Mouse (Mus musculus): ENCODE data around the gene Git2. TPM values are rescaled to one million over a fixed set of nuclear protein-coding genes. Genes with fewer than 3 reads are reported as not detected.

Gene Git2
- polyA plus RNA-seq, 1 experiment from 2014 or later: 35.2 TPM

DNA sequence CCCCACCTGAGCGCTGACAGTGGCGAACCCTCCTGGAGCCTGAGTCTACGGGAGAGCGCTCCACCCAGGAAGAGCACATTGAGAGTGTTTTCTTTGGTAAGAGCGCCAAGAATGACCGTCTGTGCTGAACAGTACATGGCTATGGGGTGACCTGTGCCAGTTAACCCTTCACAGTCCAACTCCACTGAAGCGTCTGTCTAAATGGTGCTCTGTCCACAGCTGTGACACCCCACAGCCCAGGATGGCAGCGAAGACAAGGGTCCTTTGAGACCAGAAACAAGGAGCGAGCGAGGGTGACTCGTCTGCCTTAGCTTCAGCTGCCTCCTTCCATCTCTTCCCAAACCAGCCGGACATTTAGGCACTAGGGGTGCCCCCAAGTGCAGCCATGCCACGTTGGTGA lies 86.6 kb downstream of the Git2 start:
- no peak for DNase-seq (ENCODE audit: low spot score)
- H3K4me2 ChIP-seq (ENCODE audit: low read depth, severe bottlenecking): no peak overlapping the region
- H3K36me3 ChIP-seq (ENCODE audit: control insufficient read depth, insufficient read depth, low read length): no peaks in the 10 kb centered on the region
- H3K9ac ChIP-seq (ENCODE audit: low read length): no peak overlapping the region
- no peak overlapping the region for H3K4me3 ChIP-seq (ENCODE audit: low read depth, low read length)
- H3K4me1 ChIP-seq (ENCODE audit: control insufficient read depth, insufficient read depth, low read length): peaks cover 9% of the 10 kb centered on the region
- no peaks in the 10 kb centered on the region for H3K9me3 ChIP-seq (ENCODE audit: control insufficient read depth, low read length)
- no peak overlapping the region for H3K27ac ChIP-seq (replicated peaks; ENCODE audit: low read depth, low read length)
- no peaks in the 10 kb centered on the region for H3K27me3 ChIP-seq (ENCODE audit: control insufficient read depth, insufficient read depth, low read length)
- no peak for ATAC-seq (ENCODE audit: insufficient number of reproducible peaks, low FRiP score, low TSS enrichment, low read depth)
- WGBS: 88% methylated on average over 13 of the region's 13 CpGs

DNA sequence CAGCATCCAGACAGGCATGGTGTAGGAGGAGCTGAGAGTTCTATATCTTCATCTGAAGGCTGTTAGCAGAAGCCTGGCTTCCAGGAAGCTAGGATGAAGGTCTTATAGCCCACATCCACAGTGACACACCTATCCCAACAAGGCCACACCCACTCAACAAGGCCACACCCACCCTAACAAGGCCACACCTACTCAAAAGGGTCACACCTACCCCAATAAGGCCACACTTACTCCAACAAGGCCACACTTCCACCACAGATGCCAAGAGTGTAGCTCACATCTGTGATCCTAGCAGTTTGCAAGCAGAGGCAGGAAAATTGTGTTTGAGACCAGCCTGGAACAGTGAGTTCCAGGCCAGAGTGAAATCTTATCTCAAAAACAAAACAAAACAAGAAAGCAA lies 87.4 kb downstream of the Git2 start:
- no peaks in the 10 kb centered on the region for H3K27me3 ChIP-seq (ENCODE audit: control insufficient read depth, insufficient read depth, low read length)
- H3K4me1 ChIP-seq (ENCODE audit: control insufficient read depth, insufficient read depth, low read length): peaks cover 9% of the 10 kb centered on the region
- H3K27ac ChIP-seq (replicated peaks; ENCODE audit: low read depth, low read length): no peak overlapping the region
- no peak overlapping the region for H3K4me3 ChIP-seq (ENCODE audit: low read depth, low read length)
- ATAC-seq (ENCODE audit: insufficient number of reproducible peaks, low FRiP score, low TSS enrichment, low read depth) (no peak), DNase-seq (ENCODE audit: low spot score) (no peak)
- H3K9ac ChIP-seq (ENCODE audit: low read length): no peak overlapping the region
- no peak overlapping the region for H3K4me2 ChIP-seq (ENCODE audit: low read depth, severe bottlenecking)
- H3K36me3 ChIP-seq (ENCODE audit: control insufficient read depth, insufficient read depth, low read length): no peaks in the 10 kb centered on the region
- H3K9me3 ChIP-seq (ENCODE audit: control insufficient read depth, low read length): no peaks in the 10 kb centered on the region

DNA sequence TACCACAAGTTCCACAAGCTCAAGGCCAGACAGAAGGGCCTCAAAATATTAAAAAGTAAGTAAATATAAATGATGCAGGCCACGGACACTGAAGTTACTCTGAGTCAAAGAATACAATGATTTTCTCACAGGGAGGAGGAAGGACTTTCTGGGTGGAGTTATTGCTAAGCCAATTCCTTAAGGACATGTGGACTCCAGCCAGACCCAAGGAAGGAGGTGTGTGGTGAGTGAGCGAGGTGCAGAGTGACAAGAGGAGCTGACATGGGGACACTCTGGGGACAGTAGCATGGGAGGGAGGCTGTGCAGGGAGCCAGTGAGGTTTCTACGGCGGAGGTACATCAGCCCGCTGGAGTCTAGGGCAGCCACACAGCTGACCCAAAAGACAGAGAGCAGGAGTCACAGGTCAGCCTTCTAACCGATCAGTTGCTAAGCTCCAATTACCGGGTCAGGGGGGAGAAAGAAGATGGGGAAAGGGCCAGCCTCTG lies 88.5 kb downstream of the Git2 start:
- WGBS: 52% methylated on average over 7 of the region's 7 CpGs
- peaks cover 9% of the 10 kb centered on the region for H3K4me1 ChIP-seq (ENCODE audit: control insufficient read depth, insufficient read depth, low read length)

DNA sequence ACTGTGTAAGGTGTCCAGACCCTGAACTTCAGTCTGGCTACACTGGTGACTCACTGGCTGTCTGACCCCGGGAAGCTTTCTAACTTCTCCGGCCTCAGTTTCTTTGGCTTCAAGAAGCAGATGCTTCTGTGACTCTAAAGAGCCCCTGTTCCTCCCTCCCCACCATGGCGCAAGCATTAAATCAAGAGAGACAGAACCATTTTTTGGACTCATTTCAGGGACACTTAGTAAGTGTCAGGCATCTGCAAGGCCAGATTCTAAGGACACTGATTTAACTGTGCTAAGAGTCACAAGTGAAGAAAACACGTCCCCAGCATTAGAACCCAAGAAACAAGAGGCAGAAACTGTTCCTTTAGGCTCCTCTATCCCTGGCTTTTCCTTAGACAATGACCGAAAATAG lies 89.3 kb downstream of the Git2 start:
- peaks cover 15% of the 10 kb centered on the region for H3K4me1 ChIP-seq (ENCODE audit: control insufficient read depth, insufficient read depth, low read length)
- H3K9ac ChIP-seq (ENCODE audit: low read length): no peak overlapping the region
- no peak overlapping the region for H3K4me2 ChIP-seq (ENCODE audit: low read depth, severe bottlenecking)
- H3K4me3 ChIP-seq (ENCODE audit: low read depth, low read length): no peak overlapping the region
- no peak overlapping the region for H3K27ac ChIP-seq (replicated peaks; ENCODE audit: low read depth, low read length)
- H3K36me3 ChIP-seq (ENCODE audit: control insufficient read depth, insufficient read depth, low read length): no peaks in the 10 kb centered on the region
- no peak for ATAC-seq (ENCODE audit: insufficient number of reproducible peaks, low FRiP score, low TSS enrichment, low read depth)
- no peaks in the 10 kb centered on the region for H3K27me3 ChIP-seq (ENCODE audit: control insufficient read depth, insufficient read depth, low read length)
- no peak for DNase-seq (ENCODE audit: low spot score)
- 91% methylated on average over 5 of the region's 5 CpGs for WGBS
- H3K9me3 ChIP-seq (ENCODE audit: control insufficient read depth, low read length): no peaks in the 10 kb centered on the region

More for the DNA sequence above, 88.5 kb downstream of the Git2 start:
- Histone ChIP-seq H3K9ac (ENCODE audit: low read length) (no peak overlapping the region), H3K9me3 (ENCODE audit: control insufficient read depth, low read length) (no peaks in the 10 kb centered on the region), H3K27me3 (ENCODE audit: control insufficient read depth, insufficient read depth, low read length) (no peaks in the 10 kb centered on the region), H3K36me3 (ENCODE audit: control insufficient read depth, insufficient read depth, low read length) (no peaks in the 10 kb centered on the region), H3K4me2 (ENCODE audit: low read depth, severe bottlenecking) (no peak overlapping the region), H3K4me3 (ENCODE audit: low read depth, low read length) (no peak overlapping the region), H3K27ac (replicated peaks; ENCODE audit: low read depth, low read length) (no peak overlapping the region)
- DNase-seq (ENCODE audit: low spot score) (no peak), ATAC-seq (ENCODE audit: insufficient number of reproducible peaks, low FRiP score, low TSS enrichment, low read depth) (no peak)

DNA sequence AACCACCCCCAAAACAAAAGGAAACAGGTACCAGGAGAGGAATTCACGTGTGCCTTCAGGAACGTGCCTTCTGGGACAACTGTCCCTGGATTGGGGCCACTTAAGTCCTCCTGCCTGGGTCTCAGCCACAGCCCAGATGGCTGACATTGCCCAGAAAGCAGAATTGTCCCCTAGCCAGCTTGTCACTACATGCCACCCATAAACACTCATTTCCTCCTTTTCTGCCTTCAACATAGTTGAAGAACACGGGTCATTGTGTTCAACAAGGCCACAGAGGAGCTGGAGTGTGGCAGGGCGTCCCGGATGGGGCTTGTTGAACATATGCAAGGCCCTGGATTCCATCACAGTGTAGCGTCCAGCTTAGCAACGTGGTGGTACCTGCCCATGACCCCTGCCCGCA lies 93.6 kb downstream of the Git2 start:
- H3K9me3 ChIP-seq (ENCODE audit: control insufficient read depth, low read length): no peaks in the 10 kb centered on the region
- peaks cover 11% of the 10 kb centered on the region for H3K4me1 ChIP-seq (ENCODE audit: control insufficient read depth, insufficient read depth, low read length)
- no peaks in the 10 kb centered on the region for H3K27me3 ChIP-seq (ENCODE audit: control insufficient read depth, insufficient read depth, low read length)
- no peak overlapping the region for H3K27ac ChIP-seq (replicated peaks; ENCODE audit: low read depth, low read length)
- DNase-seq (ENCODE audit: low spot score) (no peak), ATAC-seq (ENCODE audit: insufficient number of reproducible peaks, low FRiP score, low TSS enrichment, low read depth) (no peak)
- WGBS: 79% methylated on average over 8 of the region's 8 CpGs
- H3K4me2 ChIP-seq (ENCODE audit: low read depth, severe bottlenecking): no peak overlapping the region
- 0 out of 2 replicates have a peak overlapping the region, but pooled peaks have one; percentile 3 for H3K9ac ChIP-seq (ENCODE audit: low read length)
- no peaks in the 10 kb centered on the region for H3K36me3 ChIP-seq (ENCODE audit: control insufficient read depth, insufficient read depth, low read length)
- no peak overlapping the region for H3K4me3 ChIP-seq (ENCODE audit: low read depth, low read length)

DNA sequence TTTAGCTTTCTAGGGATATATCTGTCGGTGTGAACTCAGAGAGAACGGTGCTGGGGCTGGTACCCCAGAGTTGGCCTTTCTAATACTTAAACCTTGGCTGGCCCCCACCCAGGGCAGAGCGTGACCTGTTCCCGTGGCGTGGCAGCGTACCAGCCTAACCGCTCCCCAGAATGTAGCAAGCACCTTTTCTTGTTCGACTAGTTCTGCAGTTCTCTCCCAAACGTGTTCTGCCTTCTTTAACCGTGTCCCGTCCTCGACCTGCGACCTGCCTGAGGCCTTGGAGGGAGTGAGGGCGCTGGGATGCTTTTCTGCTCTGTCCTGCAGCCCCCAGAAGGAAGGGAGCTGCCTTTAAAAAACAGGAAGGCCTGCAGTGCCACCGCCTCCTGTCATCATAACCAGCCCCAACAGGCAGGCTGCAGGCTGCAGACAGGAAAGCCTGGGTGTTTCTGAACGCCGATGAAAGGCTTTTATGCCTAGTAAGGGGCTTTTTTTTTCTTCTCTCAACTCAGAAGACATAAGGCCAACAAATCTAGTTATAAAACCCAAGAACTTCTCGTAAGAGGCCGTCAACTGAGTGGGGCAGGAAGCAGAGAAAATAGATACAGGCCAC lies 94.5 kb downstream of the Git2 start:
- Histone ChIP-seq H3K4me2 (ENCODE audit: low read depth, severe bottlenecking) (no peak overlapping the region), H3K9me3 (ENCODE audit: control insufficient read depth, low read length) (no peaks in the 10 kb centered on the region), H3K9ac (ENCODE audit: low read length) (no peak overlapping the region), H3K36me3 (ENCODE audit: control insufficient read depth, insufficient read depth, low read length) (peaks cover 2% of the 10 kb centered on the region; the same call in 1 of the 2 replicates), H3K4me3 (ENCODE audit: low read depth, low read length) (no peak overlapping the region), H3K4me1 (ENCODE audit: control insufficient read depth, insufficient read depth, low read length) (peaks cover 11% of the 10 kb centered on the region), H3K27ac (replicated peaks; ENCODE audit: low read depth, low read length) (peak overlapping the region; percentile 42; the same call in 1 of the 2 replicates), H3K27me3 (ENCODE audit: control insufficient read depth, insufficient read depth, low read length) (no peaks in the 10 kb centered on the region)
- 62% methylated on average over 19 of the region's 19 CpGs for WGBS
- ATAC-seq (ENCODE audit: insufficient number of reproducible peaks, low FRiP score, low TSS enrichment, low read depth) (no peak), DNase-seq (ENCODE audit: low spot score) (peak; percentile 31)

DNA sequence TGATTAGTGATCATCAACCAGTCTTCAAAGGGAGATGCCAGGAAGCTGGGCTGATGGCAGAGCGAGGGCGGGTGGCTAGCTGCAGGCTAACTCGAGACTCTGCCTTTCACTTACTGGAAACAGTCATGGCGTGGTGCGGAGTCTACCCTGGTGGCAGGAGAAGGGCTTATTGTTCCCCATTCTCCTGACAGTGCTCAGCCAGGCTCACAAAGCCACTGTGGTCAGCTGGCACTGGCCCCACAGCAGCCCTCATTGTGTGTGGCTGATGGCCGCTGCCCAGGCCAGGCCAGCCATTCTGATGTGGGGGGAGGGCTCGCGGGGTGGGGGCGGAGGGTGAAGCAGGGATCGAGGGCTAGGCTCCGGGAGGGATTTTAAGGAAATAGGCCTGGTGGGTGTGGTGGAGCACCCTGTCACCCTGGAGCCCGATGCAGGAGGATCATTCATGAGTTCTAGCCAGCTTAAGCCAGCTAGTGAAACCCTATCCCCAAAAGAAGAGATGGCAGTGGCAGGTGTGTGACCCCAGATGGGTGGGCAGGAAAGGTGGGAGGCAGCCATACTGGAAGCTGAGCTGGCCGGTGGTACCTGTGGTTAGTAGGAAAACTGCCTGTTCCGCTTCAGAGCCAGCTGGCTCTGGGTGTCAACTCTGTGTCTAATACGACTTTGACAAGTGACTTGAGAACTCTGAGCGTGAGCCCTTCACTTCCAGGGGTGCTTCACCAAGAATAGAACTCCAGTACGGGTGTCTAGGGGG lies 95.3 kb downstream of the Git2 start:
- no peak for ATAC-seq (ENCODE audit: insufficient number of reproducible peaks, low FRiP score, low TSS enrichment, low read depth)
- Histone ChIP-seq H3K9ac (ENCODE audit: low read length) (no peak overlapping the region), H3K4me2 (ENCODE audit: low read depth, severe bottlenecking) (no peak overlapping the region)

More for the DNA sequence above, 95.3 kb downstream of the Git2 start:
- H3K36me3 ChIP-seq (ENCODE audit: control insufficient read depth, insufficient read depth, low read length): peaks cover 2% of the 10 kb centered on the region; the same call in 1 of the 2 replicates
- DNase-seq (ENCODE audit: low spot score): no peak
- H3K4me1 ChIP-seq (ENCODE audit: control insufficient read depth, insufficient read depth, low read length): peaks cover 11% of the 10 kb centered on the region
- no peaks in the 10 kb centered on the region for H3K9me3 ChIP-seq (ENCODE audit: control insufficient read depth, low read length)
- H3K27me3 ChIP-seq (ENCODE audit: control insufficient read depth, insufficient read depth, low read length): no peaks in the 10 kb centered on the region
- H3K4me3 ChIP-seq (ENCODE audit: low read depth, low read length): no peak overlapping the region
- WGBS: 71% methylated on average over 17 of the region's 17 CpGs
- 0 out of 2 replicates have a peak overlapping the region, but pooled peaks have one; percentile 42 for H3K27ac ChIP-seq (replicated peaks; ENCODE audit: low read depth, low read length)

All from limb, embryonic 11.5 days (tissue).